Mouse (Mus musculus) CH12.LX (cell line): ENCODE data around the gene Maml2. TPM values are rescaled to one million over a fixed set of nuclear protein-coding genes. Genes with fewer than 3 reads are reported as not detected.

Experiments
- DNase-seq: peaks from one replicate; pipeline ENCODE4 v3.0.0-alpha.2; 2013; ENCODE audit errors: extremely low read depth
- H3K27ac ChIP-seq: 2 replicates; pipeline ENCODE4 v1.5.1; 2012; ENCODE audit warnings: low read depth, mild to moderate bottlenecking, control low read depth, moderate library complexity; ENCODE audit not compliant: insufficient read depth
- H3K27me3 ChIP-seq: replicated peaks from 2 replicates; pipeline ENCODE3; 2012; ENCODE audit warnings: inconsistent platforms
- H3K36me3 ChIP-seq, 2 experiments: replicated peaks in 1 of 2; 2 replicates each; pipeline versions ENCODE3 to v1.6.1; 2012; ENCODE audit warnings: inconsistent platforms in 1 of 2, low read length in 1 of 2, mild to moderate bottlenecking in 1 of 2, mixed read lengths in 1 of 2, moderate library complexity in 1 of 2; ENCODE audit not compliant: control insufficient read depth in 1 of 2, insufficient read depth in 1 of 2
- H3K4me1 ChIP-seq, 2 experiments: 2 replicates each; pipeline ENCODE4 v1.6.1; 2012; ENCODE audit warnings: inconsistent platforms in 1 of 2, moderate library complexity in 1 of 2; ENCODE audit not compliant: insufficient read depth in 2 of 2, control insufficient read depth in 1 of 2
- H3K4me2 ChIP-seq: 2 replicates; pipeline ENCODE4 v1.6.1; 2012; ENCODE audit warnings: low read depth, mild to moderate bottlenecking, control low read depth; ENCODE audit not compliant: poor library complexity, insufficient read depth, severe bottlenecking
- H3K4me3 ChIP-seq, 3 experiments: fragments of 150-350 bp in 1 of 3; sonication (generic) in 1 of 3; replicated peaks in 1 of 3; 2 replicates each; pipeline versions ENCODE3 to v1.5.1; 2011 to 2012; ENCODE audit warnings: low read depth in 2 of 3, low read length in 2 of 3, mild to moderate bottlenecking in 2 of 3, moderate library complexity in 2 of 3, control low read depth in 1 of 3, improper control_type of control experiment in 1 of 3, inconsistent platforms in 1 of 3, mixed read lengths in 1 of 3; ENCODE audit not compliant: poor library complexity in 1 of 3
- H3K79me2 ChIP-seq: replicated peaks from 2 replicates; pipeline ENCODE4 v1.6.1; 2012; ENCODE audit warnings: mild to moderate bottlenecking, moderate library complexity; ENCODE audit not compliant: control insufficient read depth, poor library complexity, insufficient read depth, severe bottlenecking; ENCODE audit errors: extremely low read depth
- H3K9ac ChIP-seq: 2 replicates; pipeline ENCODE4 v1.6.1; 2012; ENCODE audit warnings: low read depth, mild to moderate bottlenecking, control low read depth, moderate library complexity; ENCODE audit not compliant: insufficient read depth
- H3K9me3 ChIP-seq: replicated peaks from 2 replicates; pipeline ENCODE3; 2012; ENCODE audit warnings: low read length, inconsistent platforms, mixed read lengths
- BHLHE40 ChIP-seq: IDR thresholded peaks from 2 replicates; pipeline ENCODE4 v1.6.1; 2011; ENCODE audit warnings: mild to moderate bottlenecking, low read depth, low read length, improper control_type of control experiment
- CHD1 ChIP-seq: IDR thresholded peaks from 2 replicates; pipeline ENCODE4 v1.6.1; 2012; ENCODE audit warnings: low read depth, low read length, improper control_type of control experiment, inconsistent platforms
- CHD2 ChIP-seq: IDR thresholded peaks from 2 replicates; pipeline ENCODE4 v1.6.1; 2011; ENCODE audit warnings: low read length, improper control_type of control experiment
- CTCF ChIP-seq, 2 experiments: IDR thresholded peaks in 1 of 2; conservative IDR thresholded peaks in 1 of 2; 2 replicates each; pipeline ENCODE4 v1.5.1; 2011 to 2012; ENCODE audit warnings: low read depth in 2 of 2, low read length in 2 of 2, improper control_type of control experiment in 1 of 2, inconsistent platforms in 1 of 2, mild to moderate bottlenecking in 1 of 2, moderate library complexity in 1 of 2
- EP300 ChIP-seq: IDR thresholded peaks from 2 replicates; pipeline ENCODE4 v1.6.1; 2011; ENCODE audit warnings: low read length, improper control_type of control experiment
- ETS1 ChIP-seq: conservative IDR thresholded peaks from 2 replicates; pipeline ENCODE4 v1.6.1; 2012; ENCODE audit warnings: low read depth, mild to moderate bottlenecking, inconsistent platforms, low read length, improper control_type of control experiment, moderate library complexity
- HCFC1 ChIP-seq: IDR thresholded peaks from 2 replicates; pipeline ENCODE4 v1.6.1; 2012; ENCODE audit warnings: low read depth, mild to moderate bottlenecking, inconsistent platforms, low read length, improper control_type of control experiment
- IRF4 ChIP-seq: IDR thresholded peaks from 2 replicates; pipeline ENCODE4 v1.6.1; 2014; ENCODE audit warnings: low read depth, mild to moderate bottlenecking, inconsistent platforms, low read length, improper control_type of control experiment
- JUN ChIP-seq: IDR thresholded peaks from 2 replicates; pipeline ENCODE4 v1.6.1; 2011; ENCODE audit warnings: low read depth, mild to moderate bottlenecking, low read length, improper control_type of control experiment, moderate library complexity; ENCODE audit not compliant: insufficient read depth
- KAT2A ChIP-seq: IDR thresholded peaks from 2 replicates; pipeline ENCODE4 v1.6.1; 2012; ENCODE audit warnings: low read length, improper control_type of control experiment, inconsistent platforms; ENCODE audit not compliant: insufficient replicate concordance
- MAFK ChIP-seq: IDR thresholded peaks from 2 replicates; pipeline ENCODE4 v1.6.1; 2011; ENCODE audit warnings: low read length, improper control_type of control experiment; ENCODE audit not compliant: insufficient replicate concordance
- MEF2A ChIP-seq: IDR thresholded peaks from 2 replicates; pipeline ENCODE4 v1.6.1; 2014; ENCODE audit warnings: low read depth, mild to moderate bottlenecking, inconsistent platforms, low read length, improper control_type of control experiment, borderline replicate concordance
- MXI1 ChIP-seq: IDR thresholded peaks from 2 replicates; pipeline ENCODE4 v1.6.1; 2011; ENCODE audit warnings: mild to moderate bottlenecking, low read depth, low read length, improper control_type of control experiment
- MYC ChIP-seq: IDR thresholded peaks from 2 replicates; pipeline ENCODE4 v1.6.1; 2011; ENCODE audit warnings: low read depth, mild to moderate bottlenecking, improper control_type of control experiment, low read length
- NELFE ChIP-seq: IDR thresholded peaks from 2 replicates; pipeline ENCODE4 v1.6.1; 2011; ENCODE audit warnings: low read depth, low read length, improper control_type of control experiment
- POLR2A ChIP-seq: IDR thresholded peaks from 2 replicates; pipeline ENCODE4 v1.6.1; 2011; ENCODE audit warnings: low read depth, mild to moderate bottlenecking, improper control_type of control experiment, low read length
- TCF12 ChIP-seq: IDR thresholded peaks from 2 replicates; pipeline ENCODE4 v1.6.1; 2014; ENCODE audit warnings: low read depth, mild to moderate bottlenecking, inconsistent platforms, low read length, improper control_type of control experiment
- USF2 ChIP-seq: conservative IDR thresholded peaks from 2 replicates; pipeline ENCODE4 v1.6.1; 2011; ENCODE audit warnings: low read depth, low read length, improper control_type of control experiment
- ZC3H11A ChIP-seq: IDR thresholded peaks from 2 replicates; pipeline ENCODE4 v1.6.1; 2012; ENCODE audit warnings: low read depth, mild to moderate bottlenecking, inconsistent platforms, low read length, improper control_type of control experiment
- ZKSCAN1 ChIP-seq: IDR thresholded peaks from 2 replicates; pipeline ENCODE4 v1.6.1; 2012; ENCODE audit warnings: low read depth, inconsistent platforms, low read length, improper control_type of control experiment, borderline replicate concordance
- ZNF384 ChIP-seq: IDR thresholded peaks from 2 replicates; pipeline ENCODE4 v1.6.1; 2012; ENCODE audit warnings: low read depth, low read length, improper control_type of control experiment, inconsistent platforms
- dilution Hi-C: fragments of 300-500 bp; cut with MboI; formaldehyde crosslinking; loops from 2 replicates; pipeline ENCODE4 v1.14.3; 2020; ENCODE audit warnings: low sequenced_read_pairs; ENCODE audit not compliant: extremely low pct_unique_long_range_greater_than_20kb, extremely low pct_ligation_motif_present
- in situ Hi-C: fragments of 300-500 bp; cut with MboI; formaldehyde crosslinking; loops from 3 replicates; pipeline ENCODE4 v1.14.3; 2019; ENCODE audit warnings: low sequenced_read_pairs, low pct_ligation_motif_present, low pct_unique_long_range_greater_than_20kb, mixed read lengths
- polyA plus RNA-seq: library from polyadenylated mRNA; unstranded; fragments of >175 nt; gene quantifications from 2 replicates; pipeline ENCODE4 v1.2.1, GENCODE M21; 2012; ENCODE audit warnings: low read depth; ENCODE audit not compliant: insufficient read length
- total RNA-seq, 2 experiments: library from RNA; depleted of rRNA; stranded (reverse); fragments of 300-350 nt in 1 of 2; fragments of >200 nt in 1 of 2; gene quantifications; 2 replicates each; pipeline ENCODE4 v1.2.3; 2012 to 2014

Maml2 gene
- total and polyA plus RNA-seq, 3 experiments: 5.9 to 9.1 (median 5.9) TPM

DNA sequence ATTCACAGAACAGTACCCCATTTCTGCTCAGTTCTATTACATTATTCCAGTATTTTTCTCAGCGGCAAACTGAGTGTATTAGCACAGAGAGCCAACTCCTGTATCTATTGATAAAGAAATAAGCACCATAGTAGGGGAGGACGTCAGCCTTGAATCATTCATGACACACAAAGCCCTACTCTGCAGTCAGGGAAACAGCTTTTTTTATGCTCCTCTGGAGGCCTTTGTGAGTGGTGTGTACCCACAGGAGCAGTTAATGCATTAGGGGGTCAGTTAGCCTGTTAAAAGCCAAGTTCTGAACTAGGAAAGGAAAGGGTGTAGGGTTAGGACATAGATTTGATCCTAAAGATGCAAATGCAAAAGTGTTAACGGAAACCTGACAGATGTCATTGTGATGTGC lies 328.7 kb downstream of the Maml2 start:
- H3K9me3 ChIP-seq: no peaks in the 10 kb centered on the region
- no peaks in the 10 kb centered on the region for H3K4me1 ChIP-seq
- no peaks in the 10 kb centered on the region for H3K79me2 ChIP-seq
- no peak overlapping the region for H3K4me3 ChIP-seq
- peaks cover under 1 to 16% of the 10 kb centered on the region in 2 experiments for H3K36me3 ChIP-seq
- no peak overlapping the region for H3K27ac ChIP-seq
- in situ Hi-C loops (no loop called here), dilution Hi-C loops (no loop called here)
- TF ChIP-seq ZKSCAN1 (no peak), ZNF384 (no peak), NELFE (no peak), MAFK (no peak), USF2 (no peak), CHD2 (no peak), MEF2A (no peak), IRF4 (no peak), JUN (no peak), HCFC1 (no peak), ETS1 (no peak), POLR2A (no peak), MYC (no peak)
- H3K4me2 ChIP-seq: no peak overlapping the region
- no peak for DNase-seq
- no peaks in the 10 kb centered on the region for H3K27me3 ChIP-seq
- H3K9ac ChIP-seq: no peak overlapping the region

DNA sequence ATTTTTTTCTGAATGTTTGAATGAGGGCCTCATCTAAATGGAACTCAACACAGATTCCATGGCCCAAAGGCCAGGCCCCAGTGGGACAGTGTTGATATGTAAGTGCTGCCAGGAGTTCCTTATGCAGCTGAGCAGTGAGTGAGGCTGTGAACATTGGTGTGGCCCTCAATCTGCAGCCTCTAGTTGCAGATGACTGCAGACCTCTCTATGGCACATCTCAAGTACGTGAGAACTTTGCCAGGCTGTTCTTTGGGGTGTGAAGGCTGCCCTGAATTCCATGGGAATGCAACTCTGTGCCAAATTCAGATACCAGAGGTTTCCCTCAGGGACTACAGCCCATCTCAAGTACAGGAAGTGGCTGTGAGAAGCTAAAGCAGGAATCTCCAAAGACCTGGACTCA lies 335.6 kb downstream of the Maml2 start:
- H3K36me3 ChIP-seq: peaks cover 0 to 2% of the 10 kb centered on the region in 2 experiments
- dilution Hi-C loops (no loop called here), in situ Hi-C loops (no loop called here)
- H3K9ac ChIP-seq: no peak overlapping the region
- H3K27me3 ChIP-seq: no peaks in the 10 kb centered on the region
- H3K27ac ChIP-seq: no peak overlapping the region
- no peak for DNase-seq
- H3K4me1 ChIP-seq: peaks cover 7 to 33% of the 10 kb centered on the region in 2 experiments; a peak in 3 of 4 replicates
- H3K9me3 ChIP-seq: no peaks in the 10 kb centered on the region
- TF ChIP-seq MXI1 (no peak), TCF12 (no peak), BHLHE40 (no peak), MAFK (no peak), KAT2A (no peak), EP300 (no peak), CHD1 (no peak), CTCF (conservative IDR thresholded peaks at IDR 0.05 in 1 of 2, IDR thresholded peaks at IDR 0.05 in 1 of 2; ENCODE audit: low read depth in 2 of 2, low read length in 2 of 2) (no peak), ZC3H11A (no peak)
- no peak overlapping the region for H3K4me3 ChIP-seq
- H3K4me2 ChIP-seq: no peak overlapping the region
- no peaks in the 10 kb centered on the region for H3K79me2 ChIP-seq
